Mouse (Mus musculus) liver, embryonic 11.5 days (tissue): ENCODE results near the gene 2010300C02Rik. TPM values are rescaled to one million over a fixed set of nuclear protein-coding genes. Genes with fewer than 3 reads are reported as not detected.
"Not testable (repeated sequence)": the region's sequence is repeated elsewhere in the genome, so short reads cannot be mapped to it uniquely, and the experiment has no call there.

Experiments
- ATAC-seq: fragments of 200-750 bp; cut with Nextera tagmentation; replicated peaks from 2 replicates; pipeline ENCODE4 v1.8.0; 2017; ENCODE audit warnings: moderate number of reproducible peaks, mild to moderate bottlenecking, moderate TSS enrichment, moderate library complexity; ENCODE audit not compliant: low FRiP score
- DNase-seq: peaks from one replicate; pipeline ENCODE4 v3.0.0-alpha.2; 2017; ENCODE audit warnings: low spot score
- H3K27ac ChIP-seq: fragments of 300-500 bp; sonication (generic); 2 replicates; pipeline ENCODE4 v1.5.1; 2014; ENCODE audit warnings: mild to moderate bottlenecking, low read depth, low read length, control low read depth
- H3K27me3 ChIP-seq: fragments of 300-500 bp; sonication (generic); replicated peaks from 2 replicates; pipeline ENCODE4 v1.6.1; 2014; ENCODE audit warnings: low read length, mixed read lengths; ENCODE audit not compliant: control insufficient read depth, insufficient read depth
- H3K36me3 ChIP-seq: fragments of 300-500 bp; sonication (generic); 2 replicates; pipeline ENCODE4 v1.6.1; 2014; ENCODE audit warnings: mild to moderate bottlenecking, low read length, moderate library complexity, mixed read lengths; ENCODE audit not compliant: control insufficient read depth, insufficient read depth
- H3K4me1 ChIP-seq: fragments of 300-500 bp; sonication (generic); replicated peaks from 2 replicates; pipeline ENCODE4 v1.6.1; 2014; ENCODE audit warnings: low read length, mixed read lengths; ENCODE audit not compliant: control insufficient read depth, insufficient read depth
- H3K4me2 ChIP-seq: fragments of 300-500 bp; sonication (generic); 2 replicates; pipeline ENCODE4 v1.6.1; 2014; ENCODE audit warnings: mild to moderate bottlenecking, control low read depth, moderate library complexity
- H3K4me3 ChIP-seq: fragments of 300-500 bp; sonication (generic); 2 replicates; pipeline ENCODE4 v1.5.1; 2014; ENCODE audit warnings: low read depth, low read length, control low read depth
- H3K9ac ChIP-seq: fragments of 300-500 bp; sonication (generic); 2 replicates; pipeline ENCODE4 v1.6.1; 2014; ENCODE audit warnings: low read depth, low read length, control low read depth
- H3K9me3 ChIP-seq: fragments of 300-500 bp; sonication (generic); 2 replicates; pipeline ENCODE4 v1.6.1; 2016; ENCODE audit warnings: low read length, inconsistent platforms, mixed read lengths; ENCODE audit not compliant: control insufficient read depth
- WGBS: fragments of 180-500 bp; shearing (Covaris S2); extraction: QIAGEN DNeasy Blood & Tissue Kit; methylation state at CpG from one replicate; pipeline ENCODE4 v1.1.7; 2014; 5-methylcytosine and 5-hydroxymethylcytosine counted together
- polyA plus RNA-seq: library from polyadenylated mRNA; unstranded; fragments of >200 nt; fragmentation: Nextera tagmentation; extraction: Ambion mirVana; gene quantifications from 2 replicates; pipeline ENCODE4 v1.2.1, GENCODE M21; 2014

Gene 2010300C02Rik
- polyA plus RNA-seq, 1 experiment from 2014 or later: 0.69 TPM

DNA sequence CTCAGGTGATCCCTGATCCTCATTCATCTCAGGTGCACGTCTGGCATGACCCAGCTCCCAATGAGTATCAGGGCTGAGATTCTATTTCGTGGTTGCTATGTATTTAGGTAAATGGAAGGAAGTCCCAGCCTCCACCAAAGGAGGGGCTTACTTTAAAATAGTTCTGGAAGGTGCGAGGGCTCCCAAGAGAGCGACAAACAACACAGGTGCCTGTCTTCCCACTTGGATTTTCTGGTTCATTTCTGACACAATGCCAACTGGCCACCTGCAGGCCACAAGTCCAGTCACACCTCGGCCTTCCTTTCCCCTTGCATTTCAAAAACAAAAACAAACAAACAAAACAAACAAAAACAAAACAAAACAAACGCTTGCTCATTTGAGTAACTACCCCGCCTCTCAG is 1.4 kb downstream of the 2010300C02Rik start:
- ATAC-seq (no peak), DNase-seq (no peak)
- no peak overlapping the region for H3K27ac ChIP-seq
- H3K9me3 ChIP-seq: no peaks in the 10 kb centered on the region
- H3K4me1 ChIP-seq: no peaks in the 10 kb centered on the region; the same call in none of the 2 replicates
- no peak overlapping the region for H3K4me2 ChIP-seq
- H3K4me3 ChIP-seq: no peak overlapping the region
- H3K36me3 ChIP-seq: no peaks in the 10 kb centered on the region
- no peak overlapping the region for H3K9ac ChIP-seq
- peaks cover 26% of the 10 kb centered on the region for H3K27me3 ChIP-seq
- 55% methylated on average over 7 of the region's 7 CpGs for WGBS

DNA sequence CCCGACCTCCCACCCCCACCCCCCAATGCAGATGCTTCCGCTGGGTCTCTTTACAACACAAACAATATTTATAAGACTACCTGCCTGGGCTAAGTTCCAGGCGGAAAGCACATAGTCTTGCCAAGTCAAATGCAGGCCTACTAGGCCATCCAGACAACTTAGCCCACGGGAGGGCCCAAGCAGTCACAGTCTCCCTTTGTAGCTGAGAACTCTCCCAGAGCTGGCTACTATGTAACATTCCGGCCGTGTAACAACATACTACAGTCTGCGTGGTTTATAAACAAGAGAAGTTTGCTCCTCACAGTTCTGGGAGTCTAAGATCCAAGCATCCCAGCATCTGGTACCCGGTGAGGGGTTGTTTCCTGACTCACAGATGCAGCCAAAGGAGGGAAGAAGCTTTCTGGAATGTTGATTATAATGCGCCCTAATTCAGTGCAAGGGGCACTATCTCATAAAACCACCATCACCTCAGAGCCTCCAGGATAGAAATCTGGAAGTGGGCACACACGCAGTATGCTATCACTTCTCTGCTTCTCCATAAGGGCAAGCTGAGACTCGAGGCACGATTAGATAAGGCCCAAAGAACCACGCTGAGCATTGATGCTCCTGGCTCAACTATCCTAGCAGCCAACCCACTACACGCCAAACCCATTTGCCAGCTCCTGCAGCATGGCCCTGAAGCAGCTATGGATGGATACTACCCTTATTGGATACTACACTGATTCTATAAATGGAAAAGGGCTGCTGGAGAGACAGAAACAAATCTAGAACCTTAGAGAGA is 2.3 kb downstream of the 2010300C02Rik start:
- Histone ChIP-seq H3K27ac (no peak overlapping the region), H3K4me1 (no peaks in the 10 kb centered on the region; the same call in none of the 2 replicates), H3K27me3 (peaks cover 26% of the 10 kb centered on the region), H3K9ac (no peak overlapping the region), H3K9me3 (no peaks in the 10 kb centered on the region), H3K4me2 (no peak overlapping the region), H3K36me3 (no peaks in the 10 kb centered on the region), H3K4me3 (no peak overlapping the region)
- ATAC-seq (no peak), DNase-seq (no peak)
- 65% methylated on average over 14 of the region's 14 CpGs for WGBS

DNA sequence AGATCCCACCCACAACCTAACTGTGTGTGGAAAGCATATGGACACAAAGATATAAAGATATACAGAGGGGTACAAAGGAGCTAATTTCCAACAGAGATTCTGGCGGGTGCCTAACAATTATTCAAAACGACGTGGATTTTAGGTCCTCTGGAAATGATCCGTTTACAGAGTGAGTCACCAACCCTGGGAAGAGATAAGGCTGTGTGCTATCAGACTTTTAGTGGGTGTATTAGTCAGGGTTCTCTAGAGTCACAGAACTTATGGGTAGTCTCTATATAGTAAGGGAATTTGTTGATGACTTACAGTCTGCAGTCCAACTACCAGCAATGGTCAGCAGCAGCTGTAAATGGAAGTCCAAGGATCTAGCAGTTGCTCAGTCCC is 7.5 kb downstream of the 2010300C02Rik start:
- H3K9ac ChIP-seq, H3K27ac ChIP-seq, ATAC-seq, H3K4me1 ChIP-seq, H3K9me3 ChIP-seq, H3K27me3 ChIP-seq, H3K4me3 ChIP-seq, H3K36me3 ChIP-seq, H3K4me2 ChIP-seq, DNase-seq: not testable (repeated sequence)
- 36% methylated on average over 4 of the region's 4 CpGs for WGBS

DNA sequence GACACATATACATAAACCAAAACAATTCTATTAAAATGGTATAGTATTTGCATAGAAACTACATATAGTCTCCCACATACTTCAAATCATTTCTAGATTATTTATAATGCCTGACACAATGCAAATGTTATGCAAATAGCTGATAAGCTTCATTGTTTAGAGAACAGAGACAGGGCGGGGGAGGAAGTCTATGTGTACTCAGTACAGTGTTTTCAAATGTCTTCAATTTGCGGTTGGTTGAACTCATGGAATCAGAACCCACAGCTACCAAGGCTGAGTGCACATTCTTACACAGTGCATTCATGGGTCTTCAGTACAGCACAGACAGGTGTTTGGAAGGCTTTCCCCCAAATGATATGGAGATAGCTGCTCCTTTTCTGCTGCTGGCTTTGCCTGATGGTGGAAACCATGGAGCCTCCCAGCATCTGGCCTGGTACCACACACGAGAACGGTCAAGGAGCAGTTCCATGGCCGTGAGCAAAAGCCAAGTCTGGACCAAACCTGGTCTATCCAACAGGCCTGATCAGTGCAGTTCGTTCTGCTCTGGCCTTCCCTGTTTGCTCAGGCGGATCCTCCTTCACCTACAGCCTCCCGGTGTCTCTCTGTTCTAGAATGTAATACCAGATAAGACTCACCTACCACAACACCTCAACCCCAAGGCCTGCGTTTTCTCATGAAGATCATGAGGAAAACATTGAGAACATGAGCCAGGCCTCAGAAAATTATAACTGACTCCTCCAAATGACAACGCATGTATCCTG is 8.1 kb downstream of the 2010300C02Rik start:
- no peaks in the 10 kb centered on the region; the same call in 1 of the 2 replicates for H3K27me3 ChIP-seq
- 80% methylated on average over 10 of the region's 10 CpGs for WGBS
- no peaks in the 10 kb centered on the region for H3K36me3 ChIP-seq
- no peak overlapping the region for H3K9ac ChIP-seq
- H3K4me2 ChIP-seq: no peak overlapping the region
- DNase-seq: no peak
- no peak overlapping the region for H3K4me3 ChIP-seq
- H3K27ac ChIP-seq: no peak overlapping the region
- H3K9me3 ChIP-seq: no peaks in the 10 kb centered on the region
- no peak for ATAC-seq
- no peaks in the 10 kb centered on the region for H3K4me1 ChIP-seq

DNA sequence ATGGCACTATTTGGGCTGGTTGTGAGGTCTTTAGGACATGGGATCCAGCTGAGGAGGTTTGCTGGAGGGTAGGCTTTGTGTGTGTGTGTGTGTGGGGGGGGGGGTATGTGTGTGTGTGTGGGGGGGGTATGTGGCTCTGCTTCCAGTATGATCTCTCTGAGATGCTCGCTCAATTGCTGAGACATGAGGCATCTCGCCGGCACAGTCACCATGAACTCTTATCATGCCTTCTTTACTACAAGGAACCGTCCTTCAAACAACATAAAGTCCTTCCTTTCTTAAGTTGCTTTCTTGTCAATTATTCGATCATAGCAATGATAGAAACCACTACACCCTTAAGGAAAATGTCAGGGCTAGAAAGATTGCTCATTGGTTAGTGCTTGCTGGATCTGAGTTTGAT is 8.8 kb downstream of the 2010300C02Rik start:
- H3K27ac ChIP-seq: no peak overlapping the region
- no peaks in the 10 kb centered on the region for H3K4me1 ChIP-seq
- ATAC-seq (no peak), DNase-seq (no peak)
- no peaks in the 10 kb centered on the region; the same call in 1 of the 2 replicates for H3K27me3 ChIP-seq
- no peaks in the 10 kb centered on the region for H3K9me3 ChIP-seq
- no peak overlapping the region for H3K4me3 ChIP-seq
- no peaks in the 10 kb centered on the region for H3K36me3 ChIP-seq
- H3K4me2 ChIP-seq: no peak overlapping the region
- H3K9ac ChIP-seq: no peak overlapping the region
- WGBS: 84% methylated on average over 5 of the region's 5 CpGs

DNA sequence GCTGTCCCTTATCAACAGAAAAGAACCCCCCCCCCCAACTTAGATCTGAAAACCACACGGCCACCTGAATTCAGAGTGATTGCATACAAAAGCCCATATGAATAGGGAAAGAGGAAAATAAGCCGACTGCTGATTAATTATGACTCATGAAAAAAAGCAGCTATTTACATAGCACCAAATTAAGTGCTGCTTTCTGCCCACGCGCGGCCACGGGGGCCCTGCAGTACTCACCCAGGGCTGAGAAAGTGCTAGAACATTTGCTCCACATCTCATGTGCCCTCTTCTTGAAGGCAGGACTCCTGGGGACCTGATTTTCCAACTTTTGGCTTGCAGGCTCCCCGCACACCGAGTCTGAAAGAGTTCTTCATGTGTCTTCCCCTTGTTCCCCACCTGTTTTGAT is 10.1 kb downstream of the 2010300C02Rik start:
- H3K9ac ChIP-seq: no peak overlapping the region
- no peak overlapping the region for H3K4me2 ChIP-seq
- DNase-seq (no peak), ATAC-seq (no peak)
- WGBS: 84% methylated on average over 8 of the region's 8 CpGs
- no peaks in the 10 kb centered on the region for H3K4me1 ChIP-seq
- no peaks in the 10 kb centered on the region for H3K36me3 ChIP-seq
- no peak overlapping the region for H3K27ac ChIP-seq
- H3K4me3 ChIP-seq: no peak overlapping the region
- no peaks in the 10 kb centered on the region for H3K9me3 ChIP-seq
- no peaks in the 10 kb centered on the region for H3K27me3 ChIP-seq

DNA sequence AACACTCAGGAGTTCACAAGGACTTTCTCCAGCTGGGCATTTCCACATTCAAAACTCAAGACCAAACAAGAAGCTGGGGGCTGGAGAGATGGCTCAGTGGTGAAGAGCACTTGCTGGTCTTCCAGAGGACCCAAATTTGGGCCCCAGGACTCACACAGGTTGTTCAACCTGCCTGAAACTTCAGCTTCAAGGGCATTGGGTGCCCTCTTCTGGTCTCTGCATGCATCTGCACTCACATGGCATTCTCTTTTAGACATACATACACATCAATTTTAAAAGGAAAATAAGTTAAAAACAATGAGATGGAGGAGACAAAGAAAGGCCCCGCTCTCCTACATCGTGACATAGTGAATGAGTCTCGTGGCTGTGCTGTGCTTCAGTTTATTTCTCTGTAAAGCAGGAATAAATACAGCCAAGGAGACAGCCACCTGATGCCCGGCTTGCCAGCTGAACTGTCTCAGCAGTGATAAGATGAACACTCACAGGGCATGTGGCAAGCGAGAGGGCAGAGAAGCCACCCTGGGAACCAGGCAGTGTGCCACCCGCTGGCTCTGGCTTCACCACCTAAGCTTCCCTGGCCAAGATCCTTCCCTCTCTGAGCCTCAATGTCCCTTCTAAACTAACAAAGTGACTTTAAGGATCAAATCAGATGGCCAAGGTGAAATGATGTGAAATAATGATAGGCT is 11.5 kb downstream of the 2010300C02Rik start:
- no peak overlapping the region for H3K4me2 ChIP-seq
- ATAC-seq (no peak), DNase-seq (no peak)
- H3K9ac ChIP-seq: no peak overlapping the region
- no peak overlapping the region for H3K4me3 ChIP-seq
- no peaks in the 10 kb centered on the region for H3K4me1 ChIP-seq
- 83% methylated on average over 6 of the region's 6 CpGs for WGBS
- no peaks in the 10 kb centered on the region for H3K9me3 ChIP-seq
- no peaks in the 10 kb centered on the region for H3K27me3 ChIP-seq
- no peaks in the 10 kb centered on the region for H3K36me3 ChIP-seq
- H3K27ac ChIP-seq: no peak overlapping the region

DNA sequence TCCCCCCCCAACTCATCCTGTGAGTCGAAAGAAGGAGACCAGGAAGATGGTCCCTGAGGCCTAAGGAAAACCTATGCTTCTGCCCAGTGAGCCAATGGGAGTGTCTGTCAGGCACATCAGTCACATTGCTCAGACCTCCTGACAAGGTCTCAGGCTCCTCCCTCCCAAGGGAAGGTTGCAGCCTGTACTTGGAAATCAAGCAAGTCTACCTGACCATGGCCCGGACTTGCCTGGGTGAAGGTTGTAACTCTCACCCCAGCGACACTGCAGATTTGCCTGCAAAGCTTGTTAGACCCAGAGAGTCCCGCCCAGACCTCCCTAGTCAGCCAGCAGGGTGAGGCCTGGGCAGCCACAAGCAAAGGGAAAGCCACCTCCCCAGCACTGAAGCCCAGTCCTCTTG is 17.6 kb downstream of the 2010300C02Rik start:
- no peaks in the 10 kb centered on the region for H3K27me3 ChIP-seq
- no peaks in the 10 kb centered on the region for H3K4me1 ChIP-seq
- no peak overlapping the region for H3K4me2 ChIP-seq

More for the DNA sequence above, 17.6 kb downstream of the 2010300C02Rik start:
- Histone ChIP-seq H3K4me3 (no peak overlapping the region), H3K36me3 (no peaks in the 10 kb centered on the region), H3K9ac (no peak overlapping the region), H3K9me3 (no peaks in the 10 kb centered on the region), H3K27ac (no peak overlapping the region)
- no peak for DNase-seq
- ATAC-seq: no peak
- 54% methylated on average over 4 of the region's 4 CpGs for WGBS
